Mouse (Mus musculus): ENCODE data around the gene Cfap69. TPM values are rescaled to one million over a fixed set of nuclear protein-coding genes. Genes with fewer than 3 reads are reported as not detected.

The Cfap69 gene
- polyA plus RNA-seq, 1 experiment from 2014 or later = 3.2 TPM

GRCm38 (mm10) chr5:5559079-5559740 lies 104.8 kb downstream of the Cfap69 start, which contains the start of gene Gtpbp10:
TSS of gene Gtpbp10 (minus strand) at chr5:5559538.
- ATAC-seq (replicated peaks; ENCODE audit: low FRiP score) = peak; percentile 99
- H3K4me2 ChIP-seq = peak within 1 kb of the TSS; percentile 70
- peak within 1 kb of the TSS; percentile 65 for H3K4me3 ChIP-seq (replicated peaks)
- H3K27me3 ChIP-seq = 0 out of 2 replicates have a peak, but pooled peaks cover 11% of the 10 kb centered on the region
- H3K27ac ChIP-seq = peak within 1 kb of the TSS; percentile 71
- no peaks in the 10 kb centered on the region for H3K9me3 ChIP-seq (replicated peaks)
- H3K4me1 ChIP-seq = peaks cover 16% of the 10 kb centered on the region
- under 1% methylated on average over 43 of the region's 43 CpGs for WGBS
- peaks cover 11% of the 10 kb centered on the region for H3K36me3 ChIP-seq
- peak within 1 kb of the TSS; percentile 73 for H3K9ac ChIP-seq

- H3K36me3 ChIP-seq = peaks cover 72% of the 10 kb centered on the region
- no peaks in the 10 kb centered on the region for H3K27me3 ChIP-seq
Observed at GRCm38 (mm10) chr5:5551110-5551509, 112.9 kb downstream of the Cfap69 start.

GRCm38 (mm10) chr5:5540385-5540784 lies 123.7 kb downstream of the Cfap69 start:
- Histone ChIP-seq H3K9me3 (replicated peaks) (no peaks in the 10 kb centered on the region), H3K4me1 (no peaks in the 10 kb centered on the region), H3K36me3 (peaks cover 54% of the 10 kb centered on the region), H3K27me3 (no peaks in the 10 kb centered on the region), H3K4me2 (no peak overlapping the region), H3K4me3 (replicated peaks) (no peak overlapping the region), H3K27ac (no peak overlapping the region), H3K9ac (no peak overlapping the region)
- no peak for ATAC-seq (replicated peaks; ENCODE audit: low FRiP score)
- WGBS = 77% methylated on average over 3 of the region's 3 CpGs

More at GRCm38 (mm10) chr5:5551110-5551509, 112.9 kb downstream of the Cfap69 start:
- Histone ChIP-seq H3K27ac (no peak overlapping the region), H3K4me3 (replicated peaks) (no peak overlapping the region), H3K4me1 (no peaks in the 10 kb centered on the region), H3K4me2 (no peak overlapping the region), H3K9ac (no peak overlapping the region), H3K9me3 (replicated peaks) (no peaks in the 10 kb centered on the region)
- 80% methylated on average over 1 of the region's 1 CpGs for WGBS
- ATAC-seq (replicated peaks; ENCODE audit: low FRiP score) = no peak

- H3K4me3 ChIP-seq (replicated peaks) = no peak overlapping the region
- WGBS = 77% methylated on average over 3 of the region's 3 CpGs
Observed at GRCm38 (mm10) chr5:5539771-5540170, 124.3 kb downstream of the Cfap69 start.

GRCm38 (mm10) chr5:5536131-5536530 lies 127.9 kb downstream of the Cfap69 start:
- WGBS = 92% methylated on average over 1 of the region's 1 CpGs

More at GRCm38 (mm10) chr5:5539771-5540170, 124.3 kb downstream of the Cfap69 start:
- Histone ChIP-seq H3K27ac (no peak overlapping the region), H3K27me3 (no peaks in the 10 kb centered on the region), H3K36me3 (peaks cover 53% of the 10 kb centered on the region), H3K4me1 (no peaks in the 10 kb centered on the region), H3K9me3 (replicated peaks) (no peaks in the 10 kb centered on the region), H3K4me2 (no peak overlapping the region), H3K9ac (no peak overlapping the region)
- no peak for ATAC-seq (replicated peaks; ENCODE audit: low FRiP score)

GRCm38 (mm10) chr5:5533656-5534420 lies 130.2 kb downstream of the Cfap69 start:
- Histone ChIP-seq H3K4me1 (no peaks in the 10 kb centered on the region), H3K4me3 (replicated peaks) (no peak overlapping the region), H3K27me3 (no peaks in the 10 kb centered on the region), H3K4me2 (no peak overlapping the region), H3K9me3 (replicated peaks) (no peaks in the 10 kb centered on the region), H3K9ac (no peak overlapping the region), H3K36me3 (peaks cover 9% of the 10 kb centered on the region), H3K27ac (peak overlapping the region; percentile 56)
- peak; percentile 87 for ATAC-seq (replicated peaks; ENCODE audit: low FRiP score)
- 81% methylated on average over 3 of the region's 3 CpGs for WGBS

More at GRCm38 (mm10) chr5:5536131-5536530, 127.9 kb downstream of the Cfap69 start:
- Histone ChIP-seq H3K4me2 (no peak overlapping the region), H3K36me3 (peaks cover 22% of the 10 kb centered on the region), H3K9me3 (replicated peaks) (no peaks in the 10 kb centered on the region), H3K4me3 (replicated peaks) (no peak overlapping the region), H3K27me3 (no peaks in the 10 kb centered on the region), H3K4me1 (no peaks in the 10 kb centered on the region), H3K27ac (no peak overlapping the region), H3K9ac (no peak overlapping the region)
- ATAC-seq (replicated peaks; ENCODE audit: low FRiP score) = no peak

Other genes starting within 250 kb of the Cfap69 start
- gene Cdk14, start 243.9 kb downstream of the Cfap69 start, polyA plus RNA-seq (2015; fragmentation: Nextera tagmentation; extraction: Ambion mirVana) = 12.2 and 13.8 TPM in 2 replicates
- not detected in 2 replicates for gene 1700015F17Rik, start 185.1 kb downstream of the Cfap69 start, polyA plus RNA-seq (2015; fragmentation: Nextera tagmentation; extraction: Ambion mirVana)
- gene Cldn12, start 149.3 kb downstream of the Cfap69 start, polyA plus RNA-seq (2015; fragmentation: Nextera tagmentation; extraction: Ambion mirVana) = 31.4 and 32.5 TPM in 2 replicates
- gene Gtpbp10, start 104.7 kb downstream of the Cfap69 start, polyA plus RNA-seq (2015; fragmentation: Nextera tagmentation; extraction: Ambion mirVana) = 31.5 and 33.2 TPM in 2 replicates
- gene Gm8773, start 90.4 kb downstream of the Cfap69 start, polyA plus RNA-seq (2015; fragmentation: Nextera tagmentation; extraction: Ambion mirVana) = 0.85 and 0.88 TPM in 2 replicates
- gene Steap2, start 30.3 kb upstream of the Cfap69 start, polyA plus RNA-seq (2015; fragmentation: Nextera tagmentation; extraction: Ambion mirVana) = 23.5 and 23.9 TPM in 2 replicates
- gene Steap1, start 85.1 kb upstream of the Cfap69 start, polyA plus RNA-seq (2015; fragmentation: Nextera tagmentation; extraction: Ambion mirVana) = 13.7 and 15.9 TPM in 2 replicates